Mouse (Mus musculus): ENCODE data around the gene Ankrd23.

GRCm38 (mm10) chr1:36511289-36512021 lies 25.2 kb downstream of the Ankrd23 start, which contains the start of gene Cnnm3:
- TF ChIP-seq POLR2A (IDR thresholded peaks at IDR 0.05; ENCODE audit: borderline replicate concordance, extremely low read depth, insufficient read depth, insufficient read length, poor library complexity, severe bottlenecking) (peak; percentile 91), CTCF (IDR thresholded peaks at IDR 0.05; ENCODE audit: borderline replicate concordance, extremely low read depth, insufficient read depth, insufficient read length) (peak; percentile 57)
